Mouse (Mus musculus): ENCODE measurements at regions not wholly inside any gene's neighbourhood (a gene's known extent, or its start where the extent isn't known, plus 50 kb on each side); places are given as distances from the start of the nearest gene placed in this dataset.

DNA sequence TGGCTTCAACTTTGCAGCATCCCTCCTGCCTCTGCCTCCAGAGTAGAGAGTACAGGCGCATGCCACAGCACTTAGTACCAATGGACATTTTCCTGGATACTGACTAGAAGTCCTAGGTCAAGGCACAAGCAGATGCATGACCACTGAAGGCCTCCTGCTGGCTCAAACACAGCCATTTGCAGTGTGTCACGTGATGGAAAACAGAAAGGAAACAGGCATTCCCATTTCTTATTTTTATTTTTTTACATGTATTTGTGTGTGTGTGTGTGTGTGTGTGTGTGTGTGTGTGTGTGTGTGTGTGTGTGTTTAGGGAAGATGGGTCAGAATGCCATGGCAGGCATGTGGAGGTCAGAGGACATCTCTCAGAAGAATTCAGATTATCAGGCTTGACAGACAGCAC, 65.6 kb downstream of the Thap12 start:
- no peak for DNase-seq (ENCODE audit: low spot score)

DNA sequence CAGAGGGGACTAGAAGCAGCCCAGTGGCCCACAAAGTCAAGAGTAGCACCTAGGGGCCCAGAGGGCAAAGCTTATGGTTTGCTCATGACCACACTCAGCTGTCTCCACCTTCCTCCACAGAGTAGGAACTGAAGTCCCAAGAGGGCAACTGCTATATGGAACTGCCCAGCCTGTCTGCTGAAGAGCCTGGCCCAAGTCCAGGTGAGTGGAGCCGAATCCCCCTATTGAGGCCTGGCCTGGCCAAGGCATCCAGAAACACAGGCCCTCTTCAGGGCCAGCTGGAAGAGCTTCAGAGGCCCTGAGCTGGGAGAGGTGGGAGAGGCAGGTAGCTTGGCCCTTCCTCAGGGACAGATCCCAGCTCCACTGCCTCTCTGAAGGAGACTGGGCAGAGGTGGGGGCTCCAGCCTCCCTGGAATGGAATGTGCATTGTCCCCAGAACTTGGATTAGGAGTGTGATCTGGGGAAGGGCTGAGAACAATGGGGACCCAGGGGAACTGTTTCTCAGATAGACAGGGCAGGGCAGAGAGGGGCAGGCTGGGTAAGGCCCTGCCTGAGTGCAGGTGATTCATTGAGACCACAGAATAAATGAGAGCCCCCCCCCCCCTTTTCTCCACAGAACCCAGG, 65.7 kb upstream of the Wnt11 start:
- peak; percentile 46 for DNase-seq (ENCODE audit: low spot score)

DNA sequence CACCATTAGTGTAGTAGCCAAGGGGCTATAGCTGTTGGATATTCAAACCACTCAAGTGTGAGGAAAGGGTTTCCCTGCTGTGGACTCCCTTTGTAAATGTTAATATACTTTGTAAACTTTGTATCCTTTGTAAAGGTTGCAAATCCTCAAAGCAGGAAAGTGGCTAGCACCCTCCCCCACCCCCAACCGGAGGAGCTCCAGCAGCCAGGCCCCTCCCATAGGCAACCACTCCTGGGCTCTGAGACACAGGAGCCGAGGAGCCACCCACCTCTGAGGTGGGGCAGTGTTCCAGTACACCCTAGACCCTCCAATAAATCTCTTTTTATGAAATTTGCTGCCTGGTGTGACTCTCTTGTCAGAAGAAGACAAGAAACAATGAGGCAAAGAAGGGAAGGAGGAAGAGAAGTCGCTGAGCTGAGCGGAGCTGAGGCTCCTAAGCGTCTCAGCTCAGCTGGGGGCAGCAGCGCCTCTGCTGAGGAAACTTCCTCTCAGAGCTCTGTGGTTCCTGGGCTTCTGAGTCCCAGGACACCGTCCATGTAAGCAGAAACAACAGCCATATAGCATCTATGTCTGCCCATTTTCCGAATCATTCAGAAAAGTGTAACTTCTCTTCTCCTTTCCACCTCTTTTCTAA, 64.5 kb upstream of the Wnt11 start:
- no peak for DNase-seq (ENCODE audit: low spot score)

DNA sequence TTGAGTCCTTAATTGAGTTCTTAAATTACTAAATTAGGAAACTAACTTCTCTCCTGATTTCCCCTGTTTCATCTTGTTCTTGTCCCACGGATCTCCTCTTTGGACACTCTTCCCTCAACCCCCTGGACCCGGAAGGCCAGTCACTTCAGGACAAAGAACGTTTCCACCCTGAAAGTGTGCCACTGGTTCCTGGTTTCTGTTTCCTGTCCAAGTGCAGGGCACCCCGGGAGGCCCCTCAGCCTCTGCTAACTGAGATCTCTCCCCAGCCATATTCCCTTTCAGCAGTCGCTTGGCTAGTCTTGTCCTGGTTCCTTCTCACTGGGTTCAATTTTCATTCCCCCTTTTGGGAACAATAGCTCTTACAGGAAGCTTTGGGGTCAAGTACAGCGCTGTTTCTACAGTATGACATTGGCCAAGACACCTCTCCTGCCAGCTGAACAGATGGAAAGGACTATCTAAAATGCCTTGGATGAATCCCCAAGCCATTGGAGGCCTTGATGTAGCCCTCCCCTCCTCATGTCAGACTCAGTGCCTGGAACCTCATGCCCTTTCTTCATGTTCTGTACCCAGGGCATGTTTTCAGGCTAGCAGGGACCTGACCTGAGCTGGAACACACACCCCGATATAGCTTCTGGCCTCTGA, 63.7 kb upstream of the Wnt11 start:
- DNase-seq (ENCODE audit: low spot score) = no peak

DNA sequence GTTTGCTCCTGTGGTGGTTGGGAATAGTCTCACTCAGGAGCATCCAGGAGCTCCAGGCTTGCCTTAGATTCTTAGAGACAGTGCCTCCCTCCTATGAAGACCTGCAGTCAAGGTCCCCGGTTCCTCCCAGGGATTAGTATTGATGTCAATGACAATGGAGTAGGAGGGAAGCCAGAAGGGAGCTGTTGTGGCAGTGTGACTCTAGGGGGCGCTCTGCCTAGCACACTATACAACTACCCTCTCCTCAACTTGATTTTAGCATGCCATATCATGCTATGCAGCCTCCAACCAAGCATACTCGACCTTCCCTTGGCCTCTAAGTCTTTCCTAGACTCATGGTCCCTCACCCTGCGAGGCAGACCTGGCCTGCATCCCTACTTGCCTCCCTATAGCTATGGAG, 60.3 kb upstream of the Wnt11 start:
- no peak for DNase-seq (ENCODE audit: low spot score)

GRCm38 (mm10) chr7:98775031-98775430, 59.9 kb upstream of the Wnt11 start:
- no peak for DNase-seq (ENCODE audit: low spot score)

DNA sequence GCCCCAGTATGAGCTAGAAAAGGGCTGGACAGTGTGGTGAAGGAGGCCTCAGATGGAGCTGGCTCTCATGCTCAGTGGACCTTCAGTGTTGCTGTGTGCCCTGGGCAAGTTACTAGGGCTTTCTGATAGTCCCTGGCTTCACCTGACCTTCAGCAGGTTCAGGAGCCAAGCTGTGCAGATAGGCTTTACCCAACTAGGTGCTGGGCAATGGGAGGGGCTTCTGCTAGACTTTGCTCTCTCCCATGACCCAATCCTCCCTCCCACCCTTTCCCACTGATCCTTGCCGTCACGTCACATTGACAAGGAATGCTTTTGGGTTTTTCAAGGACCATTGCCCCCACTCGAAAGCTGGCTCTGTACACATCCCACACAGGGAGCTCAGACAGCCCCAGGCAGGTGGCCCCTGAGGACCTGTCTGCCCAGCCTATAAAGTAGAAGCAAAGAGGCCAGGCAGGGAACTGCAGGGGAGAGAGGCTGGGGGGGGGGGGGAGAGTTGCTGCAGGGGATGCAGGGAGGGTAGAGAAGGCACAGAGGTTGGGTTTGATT, 57.5 kb upstream of the Wnt11 start:
- no peak for DNase-seq (ENCODE audit: low spot score)

- DNase-seq (ENCODE audit: low spot score) = peak; percentile 66
These were observed 56.0 kb upstream of the Wnt11 start for GRCm38 (mm10) chr7:98778929-98779328.

GRCm38 (mm10) chr7:98783521-98783920, 51.4 kb upstream of the Wnt11 start:
- DNase-seq (ENCODE audit: low spot score) = no peak

DNA sequence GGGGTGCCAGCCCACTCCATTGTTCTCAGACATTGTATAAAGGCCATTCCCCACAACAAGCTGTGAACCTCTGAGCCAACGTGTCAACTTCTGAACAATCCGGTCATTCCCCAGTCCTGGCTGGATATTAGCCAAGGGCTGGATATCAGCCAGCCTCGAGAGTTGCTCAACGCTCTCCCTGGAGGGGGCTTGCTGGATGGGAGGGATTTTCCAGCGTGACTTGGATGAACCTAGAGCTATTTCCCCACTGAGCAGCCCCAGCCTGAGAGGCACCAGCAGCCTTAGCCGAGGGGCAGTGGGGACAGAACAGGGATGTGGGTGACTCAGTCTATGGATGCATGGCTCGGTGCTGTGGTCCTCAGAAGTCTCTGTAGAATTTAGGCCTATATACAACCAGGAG, 51.0 kb upstream of the Wnt11 start:
- DNase-seq (ENCODE audit: low spot score) = peak; percentile 64

GRCm38 (mm10) chr7:98784369-98784931, 50.5 kb upstream of the Wnt11 start:
- DNase-seq (ENCODE audit: low spot score) = no peak

Data from MN1 (cell line).